Mouse (Mus musculus): ENCODE measurements around the gene Col27a1. TPM values are rescaled to one million over a fixed set of nuclear protein-coding genes. Genes with fewer than 3 reads are reported as not detected.

Gene Col27a1
- polyA plus RNA-seq, 1 experiment from 2014 or later: 23.6 TPM

DNA sequence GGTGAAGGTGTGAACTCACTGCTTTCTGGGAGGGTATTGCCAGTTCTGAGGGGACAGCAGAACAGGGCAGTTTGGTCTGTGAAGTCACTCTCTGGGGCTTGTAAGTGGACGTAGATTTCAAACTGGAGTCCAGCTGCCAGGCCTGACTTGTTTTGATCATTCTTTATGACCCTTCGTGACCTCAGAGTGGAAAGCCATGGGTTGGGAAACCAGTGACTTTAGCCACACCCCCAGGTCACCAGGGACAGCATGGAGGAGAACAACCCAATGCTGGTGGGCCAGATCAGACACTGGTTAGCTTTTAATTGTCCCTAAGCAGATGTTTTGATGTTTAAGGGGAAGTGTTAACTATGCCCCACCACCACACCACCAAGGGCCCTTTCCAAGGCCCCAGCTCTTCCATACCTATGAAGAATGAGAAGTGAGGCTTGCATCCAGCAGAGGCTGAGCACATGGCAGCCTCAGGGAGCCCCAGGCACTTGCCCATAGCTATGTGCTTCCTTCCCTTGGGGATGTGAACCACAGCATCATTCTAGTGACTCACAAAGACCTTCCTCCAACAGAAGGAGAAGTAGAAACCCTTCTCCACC lies 143.3 kb downstream of the Col27a1 start:
- no peaks in the 10 kb centered on the region for H3K4me1 ChIP-seq (ENCODE audit: control insufficient read depth, insufficient read depth, low read length)
- ATAC-seq (ENCODE audit: insufficient number of reproducible peaks, insufficient read depth, low FRiP score, low read depth): no peak
- no peak overlapping the region for H3K4me3 ChIP-seq (ENCODE audit: low read depth, low read length)
- WGBS: 56% methylated on average over 2 of the region's 2 CpGs
- no peaks in the 10 kb centered on the region for H3K9me3 ChIP-seq (ENCODE audit: control insufficient read depth, low read depth, low read length)
- H3K27ac ChIP-seq (ENCODE audit: low read length): no peak overlapping the region
- no peak overlapping the region for H3K4me2 ChIP-seq (replicated peaks; ENCODE audit: low read depth, low read length)
- no peaks in the 10 kb centered on the region for H3K36me3 ChIP-seq (ENCODE audit: control insufficient read depth, insufficient read depth, low read length)
- H3K9ac ChIP-seq (replicated peaks; ENCODE audit: low read depth, low read length): no peak overlapping the region
- no peaks in the 10 kb centered on the region for H3K27me3 ChIP-seq (ENCODE audit: control insufficient read depth, insufficient read depth, low read length)

DNA sequence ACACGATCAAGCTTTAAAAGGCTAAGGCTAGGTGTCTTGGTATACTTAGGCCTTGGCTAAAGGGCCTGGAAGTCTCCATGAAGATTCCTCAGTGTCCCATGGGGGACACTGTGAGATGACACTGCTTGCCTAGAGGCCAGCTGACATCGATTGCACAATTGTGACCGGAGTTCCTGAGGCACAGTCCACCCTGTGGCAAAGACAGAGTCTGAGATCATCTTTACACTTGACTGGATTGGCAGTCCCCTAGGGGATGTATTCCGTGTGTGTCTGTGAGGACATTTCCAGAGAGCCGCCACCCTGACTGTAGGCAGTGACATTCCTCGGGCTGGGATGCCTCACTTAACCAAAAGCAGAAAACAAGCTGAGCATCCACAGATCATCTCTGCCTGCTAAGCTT lies 146.1 kb downstream of the Col27a1 start:
- no peaks in the 10 kb centered on the region for H3K9me3 ChIP-seq (ENCODE audit: control insufficient read depth, low read depth, low read length)
- H3K4me3 ChIP-seq (ENCODE audit: low read depth, low read length): no peak overlapping the region
- H3K4me1 ChIP-seq (ENCODE audit: control insufficient read depth, insufficient read depth, low read length): no peaks in the 10 kb centered on the region
- no peaks in the 10 kb centered on the region for H3K36me3 ChIP-seq (ENCODE audit: control insufficient read depth, insufficient read depth, low read length)
- no peak overlapping the region for H3K4me2 ChIP-seq (replicated peaks; ENCODE audit: low read depth, low read length)
- WGBS: 85% methylated on average over 6 of the region's 6 CpGs
- ATAC-seq (ENCODE audit: insufficient number of reproducible peaks, insufficient read depth, low FRiP score, low read depth): no peak
- H3K27ac ChIP-seq (ENCODE audit: low read length): no peak overlapping the region
- no peaks in the 10 kb centered on the region for H3K27me3 ChIP-seq (ENCODE audit: control insufficient read depth, insufficient read depth, low read length)
- no peak overlapping the region for H3K9ac ChIP-seq (replicated peaks; ENCODE audit: low read depth, low read length)

DNA sequence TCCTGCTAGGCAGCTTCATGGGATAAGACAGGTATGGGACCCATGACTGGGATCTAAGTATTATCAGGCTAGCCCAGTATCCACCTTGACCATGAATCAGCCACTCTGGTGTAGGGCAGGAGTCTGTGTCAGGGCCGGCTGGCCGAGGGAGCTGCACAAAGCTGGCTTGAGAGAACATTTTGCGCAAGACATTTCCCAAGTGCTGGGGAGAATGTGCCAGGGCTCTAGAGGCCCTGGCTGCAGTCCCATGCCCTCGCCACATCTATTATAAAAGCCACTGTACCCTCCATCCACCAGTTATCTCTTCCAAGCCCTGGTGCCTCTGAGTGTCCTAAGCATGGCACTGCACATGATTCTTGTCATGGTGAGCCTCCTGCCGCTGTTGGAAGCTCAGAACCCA lies 148.3 kb downstream of the Col27a1 start, which contains the start of gene Orm2:
TSS of gene Orm2 (plus strand) at position 300 of the 400 bp plus-strand sequence.
- 78% methylated on average over 5 of the region's 5 CpGs for WGBS
- Histone ChIP-seq H3K4me3 (ENCODE audit: low read depth, low read length) (no peak within 1 kb of the TSS), H3K4me2 (replicated peaks; ENCODE audit: low read depth, low read length) (no peak within 1 kb of the TSS), H3K9me3 (ENCODE audit: control insufficient read depth, low read depth, low read length) (no peaks in the 10 kb centered on the region), H3K36me3 (ENCODE audit: control insufficient read depth, insufficient read depth, low read length) (no peaks in the 10 kb centered on the region), H3K9ac (replicated peaks; ENCODE audit: low read depth, low read length) (no peak within 1 kb of the TSS), H3K4me1 (ENCODE audit: control insufficient read depth, insufficient read depth, low read length) (no peaks in the 10 kb centered on the region), H3K27me3 (ENCODE audit: control insufficient read depth, insufficient read depth, low read length) (no peaks in the 10 kb centered on the region), H3K27ac (ENCODE audit: low read length) (no peak within 1 kb of the TSS)
- no peak for ATAC-seq (ENCODE audit: insufficient number of reproducible peaks, insufficient read depth, low FRiP score, low read depth)

DNA sequence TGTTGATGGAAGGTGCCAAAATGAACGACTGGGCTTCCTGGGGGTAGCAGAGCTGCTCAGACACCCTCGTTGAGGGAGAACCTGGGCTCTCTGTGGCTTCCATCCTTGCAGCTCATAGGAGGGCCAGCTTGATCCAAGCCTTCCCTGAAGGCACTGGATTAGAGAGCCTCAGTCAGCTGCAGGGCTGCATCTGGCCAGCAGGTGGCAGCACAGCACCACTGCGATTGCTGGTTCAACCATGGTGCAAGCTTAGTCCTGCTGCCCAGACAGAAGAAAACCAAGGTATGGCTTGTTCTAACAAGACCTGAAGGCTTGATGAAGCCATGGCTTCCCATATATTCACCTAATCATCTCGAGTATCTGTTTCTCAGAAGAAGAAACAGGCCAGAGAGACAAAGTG lies 154.8 kb downstream of the Col27a1 start:
- 14% methylated on average over 4 of the region's 4 CpGs for WGBS
- H3K27ac ChIP-seq (ENCODE audit: low read length): no peak overlapping the region
- H3K36me3 ChIP-seq (ENCODE audit: control insufficient read depth, insufficient read depth, low read length): peaks cover 29% of the 10 kb centered on the region; the same call in 1 of the 2 replicates
- no peaks in the 10 kb centered on the region for H3K9me3 ChIP-seq (ENCODE audit: control insufficient read depth, low read depth, low read length)
- ATAC-seq (ENCODE audit: insufficient number of reproducible peaks, insufficient read depth, low FRiP score, low read depth): peak; percentile 8; the same call in 1 of the 2 replicates
- no peak overlapping the region for H3K4me3 ChIP-seq (ENCODE audit: low read depth, low read length)
- no peaks in the 10 kb centered on the region for H3K4me1 ChIP-seq (ENCODE audit: control insufficient read depth, insufficient read depth, low read length)
- H3K27me3 ChIP-seq (ENCODE audit: control insufficient read depth, insufficient read depth, low read length): no peaks in the 10 kb centered on the region
- H3K4me2 ChIP-seq (replicated peaks; ENCODE audit: low read depth, low read length): no peak overlapping the region
- no peak overlapping the region for H3K9ac ChIP-seq (replicated peaks; ENCODE audit: low read depth, low read length)

DNA sequence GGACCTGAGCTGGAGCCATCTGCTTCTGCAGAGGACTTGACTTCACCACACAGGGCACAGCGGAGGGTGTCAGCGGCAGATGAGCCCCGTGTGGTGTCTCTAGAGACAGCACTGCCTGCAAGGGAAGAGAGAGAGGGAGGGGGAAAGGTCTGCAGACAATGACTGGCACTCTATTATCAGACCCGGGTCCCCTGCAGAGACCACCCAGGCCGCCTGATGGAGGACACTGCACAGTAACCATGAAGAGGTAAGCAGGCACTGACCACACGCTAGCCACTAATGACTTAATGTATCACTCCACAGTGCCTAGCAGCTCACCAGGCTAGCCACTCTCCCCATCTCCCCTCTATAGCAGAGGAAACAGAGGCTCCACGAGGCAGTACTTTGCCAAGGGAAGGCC lies 157.1 kb downstream of the Col27a1 start:
- H3K4me2 ChIP-seq (replicated peaks; ENCODE audit: low read depth, low read length): no peak overlapping the region
- no peaks in the 10 kb centered on the region for H3K9me3 ChIP-seq (ENCODE audit: control insufficient read depth, low read depth, low read length)
- no peak for ATAC-seq (ENCODE audit: insufficient number of reproducible peaks, insufficient read depth, low FRiP score, low read depth)
- H3K27ac ChIP-seq (ENCODE audit: low read length): no peak overlapping the region
- no peaks in the 10 kb centered on the region for H3K4me1 ChIP-seq (ENCODE audit: control insufficient read depth, insufficient read depth, low read length)
- peaks cover 33% of the 10 kb centered on the region; the same call in 1 of the 2 replicates for H3K36me3 ChIP-seq (ENCODE audit: control insufficient read depth, insufficient read depth, low read length)
- 58% methylated on average over 7 of the region's 7 CpGs for WGBS
- no peaks in the 10 kb centered on the region for H3K27me3 ChIP-seq (ENCODE audit: control insufficient read depth, insufficient read depth, low read length)
- no peak overlapping the region for H3K9ac ChIP-seq (replicated peaks; ENCODE audit: low read depth, low read length)
- no peak overlapping the region for H3K4me3 ChIP-seq (ENCODE audit: low read depth, low read length)

DNA sequence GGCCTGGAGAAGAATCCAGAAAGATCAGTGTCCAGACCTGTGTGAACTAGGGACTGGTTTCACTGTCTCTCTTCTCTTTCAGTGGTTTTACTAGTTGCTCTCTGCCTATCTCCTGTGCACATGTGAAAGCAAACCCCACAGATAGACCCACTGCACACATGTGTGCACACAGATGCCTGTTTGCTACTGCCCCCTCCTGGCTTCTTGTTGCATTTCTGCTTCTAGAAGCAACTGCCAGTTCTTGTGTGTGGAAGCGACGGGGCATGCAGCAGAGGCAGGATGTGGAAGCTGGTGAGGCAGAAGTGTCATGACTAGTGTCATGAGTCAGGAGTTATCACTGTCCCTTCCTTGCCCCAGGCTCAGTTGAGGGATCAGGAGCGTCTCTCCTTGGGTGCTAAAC lies 158.1 kb downstream of the Col27a1 start:
- no peaks in the 10 kb centered on the region for H3K4me1 ChIP-seq (ENCODE audit: control insufficient read depth, insufficient read depth, low read length)
- peaks cover 42% of the 10 kb centered on the region; the same call in 1 of the 2 replicates for H3K36me3 ChIP-seq (ENCODE audit: control insufficient read depth, insufficient read depth, low read length)
- no peak overlapping the region for H3K4me2 ChIP-seq (replicated peaks; ENCODE audit: low read depth, low read length)
- ATAC-seq (ENCODE audit: insufficient number of reproducible peaks, insufficient read depth, low FRiP score, low read depth): no peak
- H3K27ac ChIP-seq (ENCODE audit: low read length): no peak overlapping the region
- 57% methylated on average over 3 of the region's 3 CpGs for WGBS
- H3K9ac ChIP-seq (replicated peaks; ENCODE audit: low read depth, low read length): no peak overlapping the region
- H3K4me3 ChIP-seq (ENCODE audit: low read depth, low read length): no peak overlapping the region
- no peaks in the 10 kb centered on the region for H3K27me3 ChIP-seq (ENCODE audit: control insufficient read depth, insufficient read depth, low read length)
- H3K9me3 ChIP-seq (ENCODE audit: control insufficient read depth, low read depth, low read length): no peaks in the 10 kb centered on the region

DNA sequence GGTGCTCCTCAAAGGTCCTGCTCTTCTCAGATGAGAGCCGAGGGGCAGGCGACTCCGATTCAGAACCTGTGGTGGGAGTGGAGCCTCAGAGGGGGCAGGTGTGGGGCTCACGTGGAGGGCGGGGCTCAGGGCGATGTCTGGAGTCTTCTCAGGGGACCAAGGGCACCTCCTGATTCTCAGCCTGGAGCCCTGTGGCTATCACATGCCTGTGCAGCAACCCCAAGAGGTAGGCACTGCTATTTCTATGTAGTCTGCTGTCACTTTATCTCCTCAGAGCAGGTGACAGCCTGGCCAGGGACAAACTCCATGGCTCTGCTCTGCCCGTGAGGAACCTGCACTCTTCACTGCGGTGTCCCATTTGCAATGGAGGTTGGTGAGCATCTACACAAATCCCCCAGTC lies 159.6 kb downstream of the Col27a1 start:
- Histone ChIP-seq H3K4me3 (ENCODE audit: low read depth, low read length) (no peak overlapping the region), H3K9me3 (ENCODE audit: control insufficient read depth, low read depth, low read length) (no peaks in the 10 kb centered on the region), H3K4me2 (replicated peaks; ENCODE audit: low read depth, low read length) (no peak overlapping the region), H3K9ac (replicated peaks; ENCODE audit: low read depth, low read length) (no peak overlapping the region), H3K36me3 (ENCODE audit: control insufficient read depth, insufficient read depth, low read length) (peaks cover 38% of the 10 kb centered on the region; the same call in 1 of the 2 replicates), H3K4me1 (ENCODE audit: control insufficient read depth, insufficient read depth, low read length) (no peaks in the 10 kb centered on the region), H3K27ac (ENCODE audit: low read length) (no peak overlapping the region), H3K27me3 (ENCODE audit: control insufficient read depth, insufficient read depth, low read length) (no peaks in the 10 kb centered on the region)
- WGBS: 88% methylated on average over 8 of the region's 8 CpGs
- ATAC-seq (ENCODE audit: insufficient number of reproducible peaks, insufficient read depth, low FRiP score, low read depth): no peak

DNA sequence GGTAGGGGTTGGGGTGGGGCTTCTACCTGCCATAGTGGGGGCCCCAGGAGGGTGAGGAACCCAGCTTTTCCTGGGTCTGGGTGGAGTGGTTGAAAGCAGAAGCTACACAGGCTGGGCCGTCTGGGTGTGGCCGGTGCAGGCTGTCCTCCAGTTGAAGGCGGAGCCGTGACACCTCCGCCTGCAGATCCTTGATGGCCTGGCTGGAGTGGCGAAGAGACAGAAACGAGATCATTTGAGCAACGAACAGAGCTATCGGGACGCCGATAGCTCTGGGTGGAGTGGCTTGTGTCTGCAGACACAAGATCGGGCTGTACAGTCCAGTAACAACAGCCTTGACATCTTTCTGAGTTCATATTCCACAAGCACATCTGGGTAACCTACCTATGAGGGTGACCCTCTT lies 160.5 kb downstream of the Col27a1 start:
- 77% methylated on average over 12 of the region's 12 CpGs for WGBS
- Histone ChIP-seq H3K4me3 (ENCODE audit: low read depth, low read length) (no peak overlapping the region), H3K4me2 (replicated peaks; ENCODE audit: low read depth, low read length) (no peak overlapping the region), H3K9ac (replicated peaks; ENCODE audit: low read depth, low read length) (no peak overlapping the region), H3K36me3 (ENCODE audit: control insufficient read depth, insufficient read depth, low read length) (peaks cover 46% of the 10 kb centered on the region; the same call in 1 of the 2 replicates), H3K27me3 (ENCODE audit: control insufficient read depth, insufficient read depth, low read length) (no peaks in the 10 kb centered on the region), H3K4me1 (ENCODE audit: control insufficient read depth, insufficient read depth, low read length) (no peaks in the 10 kb centered on the region), H3K27ac (ENCODE audit: low read length) (no peak overlapping the region), H3K9me3 (ENCODE audit: control insufficient read depth, low read depth, low read length) (no peaks in the 10 kb centered on the region)
- peak; percentile 36; the same call in 1 of the 2 replicates for ATAC-seq (ENCODE audit: insufficient number of reproducible peaks, insufficient read depth, low FRiP score, low read depth)

DNA sequence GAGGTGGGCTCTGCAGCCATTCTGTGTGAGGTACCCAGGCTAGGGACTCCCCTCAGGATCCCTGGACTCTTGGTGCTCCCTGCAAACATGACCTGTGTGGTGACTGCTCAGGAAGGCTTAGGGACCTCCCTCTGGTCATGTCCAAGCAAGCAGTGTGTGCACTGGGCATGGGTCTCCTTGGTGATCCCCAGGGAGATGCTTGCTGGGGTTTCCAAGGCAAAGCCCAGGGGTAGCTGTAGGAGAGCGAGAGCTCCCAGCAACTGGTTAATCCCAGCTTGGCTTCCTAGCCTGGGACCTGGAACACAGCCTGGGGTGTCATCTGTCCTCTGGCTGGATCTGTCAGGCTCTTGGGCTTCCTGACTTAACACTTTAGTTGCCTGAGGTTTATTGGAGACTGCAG lies 161.6 kb downstream of the Col27a1 start:
- ATAC-seq (ENCODE audit: insufficient number of reproducible peaks, insufficient read depth, low FRiP score, low read depth): no peak
- no peak overlapping the region for H3K9ac ChIP-seq (replicated peaks; ENCODE audit: low read depth, low read length)
- H3K36me3 ChIP-seq (ENCODE audit: control insufficient read depth, insufficient read depth, low read length): peaks cover 46% of the 10 kb centered on the region
- 48% methylated on average over 1 of the region's 1 CpGs for WGBS
- no peak overlapping the region for H3K27ac ChIP-seq (ENCODE audit: low read length)
- no peaks in the 10 kb centered on the region for H3K4me1 ChIP-seq (ENCODE audit: control insufficient read depth, insufficient read depth, low read length)
- no peaks in the 10 kb centered on the region for H3K27me3 ChIP-seq (ENCODE audit: control insufficient read depth, insufficient read depth, low read length)
- no peak overlapping the region for H3K4me3 ChIP-seq (ENCODE audit: low read depth, low read length)
- H3K4me2 ChIP-seq (replicated peaks; ENCODE audit: low read depth, low read length): no peak overlapping the region
- no peaks in the 10 kb centered on the region for H3K9me3 ChIP-seq (ENCODE audit: control insufficient read depth, low read depth, low read length)
